Mouse (Mus musculus): Measurements from ENCODE around the gene Zfyve9. TPM values are rescaled to one million over a fixed set of nuclear protein-coding genes. Genes with fewer than 3 reads are reported as not detected.
A peak's percentile ranks its signal among the peaks of the same experiment; 100 is the strongest.

Zfyve9 gene
- polyA plus RNA-seq, 1 experiment, result 0.92 TPM

DNA sequence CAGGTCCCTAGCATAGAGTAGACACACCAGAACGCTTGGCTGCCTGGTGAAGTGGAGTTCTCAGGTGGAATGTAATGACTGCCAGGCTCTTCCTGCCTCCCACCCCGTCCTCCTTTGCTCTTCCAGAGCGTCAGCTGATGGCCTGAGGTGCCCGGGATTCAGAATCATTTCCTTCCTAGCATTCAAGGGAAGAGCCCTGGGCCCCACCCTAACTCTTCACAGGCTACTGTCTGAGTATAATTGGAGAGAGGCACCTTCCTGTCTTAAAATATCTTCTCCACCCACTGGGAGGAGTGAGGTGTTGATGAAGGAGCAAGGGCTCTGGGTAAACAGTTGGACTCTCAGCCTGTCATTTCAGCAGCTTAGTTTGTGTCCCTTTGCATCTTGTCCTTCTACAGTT, 16.1 kb upstream of the Zfyve9 start:
- H3K4me3 ChIP-seq (replicated peaks; ENCODE audit: control insufficient read depth, low read depth, low read length), result no peak overlapping the region
- H3K27ac ChIP-seq (ENCODE audit: control insufficient read depth, insufficient read depth, low read depth, low read length, poor library complexity), result no peak overlapping the region
- no peaks in the 10 kb centered on the region for H3K4me1 ChIP-seq (ENCODE audit: control insufficient read depth, insufficient read depth, low read length)
- WGBS, result 43% methylated on average over 4 of the region's 4 CpGs
- TF ChIP-seq POLR2A (IDR thresholded peaks at IDR 0.05; ENCODE audit: borderline replicate concordance, control insufficient read depth, low read depth, low read length), result no peak
- TF ChIP-seq CTCF (IDR thresholded peaks at IDR 0.05; ENCODE audit: control insufficient read depth, insufficient read depth, low read length), result no peak

DNA sequence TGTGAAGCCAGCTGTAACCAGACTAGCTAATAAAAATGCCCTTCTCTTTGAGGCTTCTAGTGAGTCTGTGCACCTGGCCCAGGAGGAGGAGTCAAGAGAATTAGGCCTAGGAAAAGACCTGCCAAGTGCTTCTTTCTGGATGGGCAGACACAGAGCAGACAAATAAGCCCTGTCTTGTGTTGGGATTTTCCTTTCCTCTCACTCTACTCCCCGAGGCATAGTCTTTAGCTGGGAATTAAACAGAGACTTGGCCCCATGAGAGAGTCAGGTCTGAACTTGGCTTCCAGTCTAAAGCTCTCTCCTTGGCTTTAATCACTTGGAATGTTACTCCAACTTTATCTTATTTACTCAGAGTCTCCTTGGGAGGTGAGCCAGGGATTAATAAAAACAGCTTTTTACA, 13.3 kb upstream of the Zfyve9 start:
- H3K4me1 ChIP-seq (ENCODE audit: control insufficient read depth, insufficient read depth, low read length), result no peaks in the 10 kb centered on the region
- 64% methylated on average over 1 of the region's 1 CpGs for WGBS
- no peak overlapping the region for H3K27ac ChIP-seq (ENCODE audit: control insufficient read depth, insufficient read depth, low read depth, low read length, poor library complexity)
- no peak for TF ChIP-seq POLR2A (IDR thresholded peaks at IDR 0.05; ENCODE audit: borderline replicate concordance, control insufficient read depth, low read depth, low read length)
- TF ChIP-seq CTCF (IDR thresholded peaks at IDR 0.05; ENCODE audit: control insufficient read depth, insufficient read depth, low read length), result no peak
- no peak overlapping the region for H3K4me3 ChIP-seq (replicated peaks; ENCODE audit: control insufficient read depth, low read depth, low read length)

DNA sequence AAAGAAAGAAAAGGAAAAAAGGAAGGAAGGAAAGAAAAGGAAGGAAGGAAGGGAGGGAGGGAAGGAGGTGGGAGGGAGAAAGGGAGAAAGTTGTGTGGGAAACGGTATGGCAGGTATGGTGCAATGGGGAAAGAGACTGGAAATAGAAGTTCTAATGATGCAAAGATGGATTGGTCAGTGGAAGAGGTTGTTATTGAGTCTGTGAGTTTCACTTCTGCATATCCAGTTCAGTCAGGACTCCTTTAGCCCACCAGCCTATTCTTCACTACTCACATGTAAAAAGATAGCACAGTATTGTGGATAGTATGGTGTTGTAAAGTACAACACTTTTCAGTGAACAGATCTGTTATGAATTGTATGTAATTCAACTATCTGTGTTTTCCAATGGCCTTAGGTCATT, 9.9 kb upstream of the Zfyve9 start:
- Histone ChIP-seq H3K4me3 (replicated peaks; ENCODE audit: control insufficient read depth, low read depth, low read length) (no peak overlapping the region), H3K27ac (ENCODE audit: control insufficient read depth, insufficient read depth, low read depth, low read length, poor library complexity) (no peak overlapping the region), H3K4me1 (ENCODE audit: control insufficient read depth, insufficient read depth, low read length) (no peaks in the 10 kb centered on the region)
- TF ChIP-seq CTCF (IDR thresholded peaks at IDR 0.05; ENCODE audit: control insufficient read depth, insufficient read depth, low read length), result no peak
- TF ChIP-seq POLR2A (IDR thresholded peaks at IDR 0.05; ENCODE audit: borderline replicate concordance, control insufficient read depth, low read depth, low read length), result no peak
- 21% methylated on average over 1 of the region's 1 CpGs for WGBS

DNA sequence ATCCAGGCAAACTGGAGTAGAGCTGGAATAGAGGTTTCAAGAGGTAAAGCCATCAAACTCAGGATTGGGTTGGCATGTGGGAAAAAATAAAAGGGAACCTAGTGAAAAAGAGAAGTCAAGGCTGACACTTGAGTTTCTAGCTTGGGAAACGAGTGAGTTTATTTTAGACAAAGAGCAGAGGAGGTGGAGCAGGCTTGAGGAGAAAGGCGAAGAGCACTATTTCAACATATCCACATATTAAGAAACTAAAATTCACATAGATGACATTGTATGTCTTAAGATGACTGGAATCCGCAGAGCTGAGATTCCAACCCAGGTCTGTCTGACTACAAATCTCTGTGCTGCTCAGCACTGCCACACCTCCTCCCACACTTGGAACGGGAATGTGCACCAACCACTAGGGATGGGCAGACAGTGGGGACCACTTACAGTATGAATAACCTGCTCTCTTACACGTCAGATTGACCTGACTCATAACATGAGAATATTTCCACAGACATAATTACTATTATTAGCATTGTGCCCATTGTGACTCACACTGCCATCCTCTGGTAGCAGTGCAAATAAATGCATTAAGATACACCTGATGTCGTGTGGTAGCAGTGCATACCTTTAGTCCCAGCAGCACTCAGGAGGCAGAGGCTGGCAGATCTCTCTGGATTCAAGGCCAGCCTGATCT, 8.8 kb upstream of the Zfyve9 start:
- Histone ChIP-seq H3K27ac (ENCODE audit: control insufficient read depth, insufficient read depth, low read depth, low read length, poor library complexity) (peak overlapping the region; percentile 78), H3K4me1 (ENCODE audit: control insufficient read depth, insufficient read depth, low read length) (no peaks in the 10 kb centered on the region), H3K4me3 (replicated peaks; ENCODE audit: control insufficient read depth, low read depth, low read length) (no peak overlapping the region)
- no peak for TF ChIP-seq CTCF (IDR thresholded peaks at IDR 0.05; ENCODE audit: control insufficient read depth, insufficient read depth, low read length)
- no peak for TF ChIP-seq POLR2A (IDR thresholded peaks at IDR 0.05; ENCODE audit: borderline replicate concordance, control insufficient read depth, low read depth, low read length)
- WGBS, result 34% methylated on average over 6 of the region's 6 CpGs

DNA sequence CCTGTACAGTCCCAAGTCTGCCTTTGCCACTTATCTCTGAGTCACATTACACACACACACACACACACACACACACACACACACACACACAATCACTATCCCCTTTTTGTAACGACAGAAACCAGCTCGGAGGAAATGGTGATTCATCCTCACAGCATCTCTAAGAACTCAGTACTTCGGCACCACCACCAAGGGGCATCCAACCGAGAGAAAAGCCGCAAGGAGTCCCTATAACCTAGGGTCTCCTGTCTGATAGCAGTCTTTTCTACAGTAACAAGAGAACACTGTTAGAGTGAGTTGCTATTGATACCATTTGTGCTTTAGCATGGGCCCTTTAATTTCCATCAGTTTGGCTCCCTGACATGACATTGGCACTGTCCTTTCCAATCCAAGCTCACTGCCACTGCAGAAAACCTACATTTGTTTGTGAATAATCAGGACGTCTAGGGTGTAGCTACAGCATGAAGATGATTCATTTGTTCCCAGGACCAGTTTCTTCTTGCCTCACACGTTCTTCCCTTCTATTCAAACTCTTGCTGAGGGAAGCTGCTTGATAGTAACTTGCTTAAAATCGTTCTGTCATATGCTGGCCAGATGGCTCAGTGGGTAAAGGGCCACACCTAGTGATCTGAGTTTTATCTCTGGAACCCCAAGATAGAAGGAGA, 2.0 kb upstream of the Zfyve9 start:
- Histone ChIP-seq H3K4me3 (replicated peaks; ENCODE audit: control insufficient read depth, low read depth, low read length) (no peak overlapping the region), H3K4me1 (ENCODE audit: control insufficient read depth, insufficient read depth, low read length) (no peaks in the 10 kb centered on the region), H3K27ac (ENCODE audit: control insufficient read depth, insufficient read depth, low read depth, low read length, poor library complexity) (no peak overlapping the region)
- 31% methylated on average over 8 of the region's 8 CpGs for WGBS
- no peak for TF ChIP-seq CTCF (IDR thresholded peaks at IDR 0.05; ENCODE audit: control insufficient read depth, insufficient read depth, low read length)
- no peak for TF ChIP-seq POLR2A (IDR thresholded peaks at IDR 0.05; ENCODE audit: borderline replicate concordance, control insufficient read depth, low read depth, low read length)

DNA sequence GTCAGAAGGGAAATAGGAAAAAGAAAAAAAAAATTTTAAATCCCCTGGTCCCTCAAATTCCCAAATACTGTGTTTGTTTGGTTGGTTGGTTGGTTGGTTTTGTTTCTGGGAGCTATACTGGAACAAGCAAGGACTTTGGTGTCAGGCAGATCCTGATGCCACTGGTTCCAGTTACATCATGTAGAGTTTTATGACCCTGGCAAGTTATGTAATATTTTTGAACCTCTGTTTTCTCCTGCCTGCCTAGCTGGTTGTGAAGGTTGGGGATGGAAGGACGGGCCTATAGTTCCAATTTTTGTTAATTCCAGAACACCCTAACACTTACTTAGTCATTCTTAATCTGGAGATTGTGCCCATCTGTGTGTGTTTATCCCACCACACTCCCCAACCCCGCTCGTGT, 998 bp upstream of the Zfyve9 start:
- H3K4me3 ChIP-seq (replicated peaks; ENCODE audit: control insufficient read depth, low read depth, low read length), result no peak overlapping the region
- 62% methylated on average over 3 of the region's 3 CpGs for WGBS
- TF ChIP-seq POLR2A (IDR thresholded peaks at IDR 0.05; ENCODE audit: borderline replicate concordance, control insufficient read depth, low read depth, low read length) (no peak), CTCF (IDR thresholded peaks at IDR 0.05; ENCODE audit: control insufficient read depth, insufficient read depth, low read length) (no peak)
- no peaks in the 10 kb centered on the region for H3K4me1 ChIP-seq (ENCODE audit: control insufficient read depth, insufficient read depth, low read length)
- no peak overlapping the region for H3K27ac ChIP-seq (ENCODE audit: control insufficient read depth, insufficient read depth, low read depth, low read length, poor library complexity)

DNA sequence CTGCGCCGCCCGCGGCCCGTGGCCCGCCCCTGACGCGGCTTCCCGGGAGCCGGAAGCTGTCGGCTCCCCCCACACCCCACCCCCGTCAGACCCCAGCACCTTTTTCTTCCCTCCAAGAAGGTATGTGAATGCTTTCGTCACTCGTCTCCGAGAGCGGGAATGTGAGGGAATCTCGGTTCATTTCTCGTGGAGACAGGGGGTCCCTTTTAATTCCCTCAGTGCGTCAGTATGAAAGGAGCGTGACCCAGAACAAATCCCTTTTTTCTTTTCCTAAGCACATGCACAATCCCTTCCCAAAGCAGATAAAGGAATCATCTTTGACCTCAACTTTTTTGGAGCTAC, 237 bp upstream of the Zfyve9 start:
- WGBS, result 1% methylated on average over 20 of the region's 20 CpGs
- TF ChIP-seq CTCF (IDR thresholded peaks at IDR 0.05; ENCODE audit: control insufficient read depth, insufficient read depth, low read length), result no peak
- no peak for TF ChIP-seq POLR2A (IDR thresholded peaks at IDR 0.05; ENCODE audit: borderline replicate concordance, control insufficient read depth, low read depth, low read length)
- H3K27ac ChIP-seq (ENCODE audit: control insufficient read depth, insufficient read depth, low read depth, low read length, poor library complexity), result no peak overlapping the region; the same call in 1 of the 2 replicates
- H3K4me1 ChIP-seq (ENCODE audit: control insufficient read depth, insufficient read depth, low read length), result no peaks in the 10 kb centered on the region
- H3K4me3 ChIP-seq (replicated peaks; ENCODE audit: control insufficient read depth, low read depth, low read length), result no peak overlapping the region

DNA sequence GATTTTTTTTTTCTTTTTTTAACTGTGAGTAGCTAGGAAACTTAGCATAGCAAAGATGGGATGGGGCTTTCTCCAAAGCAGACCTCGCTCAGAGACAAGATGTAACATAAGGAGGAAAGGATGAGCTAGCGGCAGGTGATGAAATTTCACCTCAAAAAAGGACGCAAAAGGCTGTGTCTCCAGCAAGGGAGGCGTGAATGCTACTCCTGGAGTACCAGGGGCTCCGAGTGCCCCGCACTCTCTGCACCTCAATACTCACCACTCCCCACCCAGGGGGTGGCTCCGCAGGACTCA, 888 bp downstream of the Zfyve9 start:
- Histone ChIP-seq H3K4me3 (replicated peaks; ENCODE audit: control insufficient read depth, low read depth, low read length) (peak overlapping the region; percentile 37), H3K27ac (ENCODE audit: control insufficient read depth, insufficient read depth, low read depth, low read length, poor library complexity) (peak overlapping the region; percentile 73; the same call in 1 of the 2 replicates), H3K4me1 (ENCODE audit: control insufficient read depth, insufficient read depth, low read length) (no peaks in the 10 kb centered on the region)
- WGBS, result 4% methylated on average over 7 of the region's 7 CpGs
- TF ChIP-seq POLR2A (IDR thresholded peaks at IDR 0.05; ENCODE audit: borderline replicate concordance, control insufficient read depth, low read depth, low read length) (no peak), CTCF (IDR thresholded peaks at IDR 0.05; ENCODE audit: control insufficient read depth, insufficient read depth, low read length) (no peak)

DNA sequence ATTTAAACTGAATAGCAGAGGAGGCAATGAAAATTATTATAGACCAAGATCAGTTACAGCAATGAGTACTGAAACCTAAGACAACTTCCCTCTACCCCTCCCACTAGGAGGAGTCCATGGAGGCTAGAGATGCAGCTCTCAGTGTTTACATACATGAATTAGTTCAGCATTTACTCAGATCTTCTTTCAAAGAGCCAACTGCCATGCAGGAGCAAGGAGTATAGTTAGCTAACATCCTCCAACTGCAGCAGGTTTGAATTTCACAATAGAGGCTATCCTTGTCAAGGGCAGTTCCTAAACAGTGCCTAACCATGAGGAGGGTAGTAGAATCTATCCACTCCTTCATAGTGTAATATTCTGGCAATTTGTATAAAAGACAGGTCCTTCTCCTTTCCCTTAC, 12.1 kb downstream of the Zfyve9 start:
- no peak overlapping the region for H3K27ac ChIP-seq (ENCODE audit: control insufficient read depth, insufficient read depth, low read depth, low read length, poor library complexity)
- H3K4me3 ChIP-seq (replicated peaks; ENCODE audit: control insufficient read depth, low read depth, low read length), result no peak overlapping the region
- TF ChIP-seq POLR2A (IDR thresholded peaks at IDR 0.05; ENCODE audit: borderline replicate concordance, control insufficient read depth, low read depth, low read length), result no peak
- TF ChIP-seq CTCF (IDR thresholded peaks at IDR 0.05; ENCODE audit: control insufficient read depth, insufficient read depth, low read length), result no peak
- H3K4me1 ChIP-seq (ENCODE audit: control insufficient read depth, insufficient read depth, low read length), result no peaks in the 10 kb centered on the region
